Mouse (Mus musculus) heart, postnatal 0 days (tissue): ENCODE results near the gene Sufu. TPM values are rescaled to one million over a fixed set of nuclear protein-coding genes. Genes with fewer than 3 reads are reported as not detected.

Experiments
- ATAC-seq: fragments of 200-750 bp; cut with Nextera tagmentation; 2 replicates; pipeline ENCODE4 v1.8.0; 2017; ENCODE audit warnings: low read depth, moderate number of reproducible peaks, moderate library complexity; ENCODE audit not compliant: insufficient read depth
- DNase-seq: peaks from one replicate; pipeline ENCODE4 v3.0.0-alpha.2; 2016; ENCODE audit warnings: low spot score
- H3K27ac ChIP-seq: fragments of 300-500 bp; sonication (generic); 2 replicates; pipeline ENCODE4 v1.5.1; 2014; ENCODE audit warnings: low read depth, mild to moderate bottlenecking
- H3K27me3 ChIP-seq: fragments of 300-500 bp; sonication (generic); 2 replicates; pipeline ENCODE4 v1.6.1; 2014; ENCODE audit warnings: low read length, mixed read lengths; ENCODE audit not compliant: control insufficient read depth, insufficient read depth
- H3K36me3 ChIP-seq: fragments of 300-500 bp; sonication (generic); replicated peaks from 2 replicates; pipeline ENCODE4 v1.6.1; 2014; ENCODE audit warnings: low read length, mixed read lengths; ENCODE audit not compliant: control insufficient read depth, insufficient read depth
- H3K4me1 ChIP-seq: fragments of 300-500 bp; sonication (generic); 2 replicates; pipeline ENCODE4 v1.6.1; 2014; ENCODE audit warnings: antibody characterized with exemption; ENCODE audit not compliant: control insufficient read depth, insufficient read depth
- H3K4me2 ChIP-seq: fragments of 300-500 bp; sonication (generic); 2 replicates; pipeline ENCODE4 v1.6.1; 2014; ENCODE audit warnings: low read depth, mild to moderate bottlenecking, low read length, moderate library complexity
- H3K4me3 ChIP-seq: fragments of 300-500 bp; sonication (generic); 2 replicates; pipeline ENCODE4 v1.5.1; 2014; ENCODE audit warnings: low read depth, low read length
- H3K9ac ChIP-seq: fragments of 300-500 bp; sonication (generic); replicated peaks from 2 replicates; pipeline ENCODE4 v1.6.1; 2014; ENCODE audit warnings: low read depth, low read length, mixed read lengths
- H3K9me3 ChIP-seq: fragments of 300-500 bp; sonication (generic); replicated peaks from 2 replicates; pipeline ENCODE4 v1.6.1; 2016; ENCODE audit warnings: low read length; ENCODE audit not compliant: control insufficient read depth
- CTCF ChIP-seq: IDR thresholded peaks from 2 replicates; pipeline ENCODE4 v1.5.1; 2016; ENCODE audit warnings: antibody characterized with exemption, control low read depth, low read depth
- EP300 ChIP-seq: IDR thresholded peaks from 2 replicates; pipeline ENCODE4 v1.6.1; 2016; ENCODE audit warnings: antibody characterized with exemption, low read depth
- WGBS: fragments of 180-500 bp; shearing (Covaris S2); extraction: QIAGEN DNeasy Blood & Tissue Kit; methylation state at CpG from one replicate; pipeline ENCODE4 v1.1.7; 2014; 5-methylcytosine and 5-hydroxymethylcytosine counted together
- polyA plus RNA-seq: library from polyadenylated mRNA; unstranded; fragments of >200 nt; fragmentation: Nextera tagmentation; extraction: Ambion mirVana; gene quantifications from 2 replicates; pipeline ENCODE4 v1.2.1, GENCODE M21; 2015
- total RNA-seq: library from RNA; depleted of rRNA; stranded (reverse); fragments of >200 nt; gene quantifications from 2 replicates; pipeline ENCODE4 v1.2.3, GENCODE M21; 2014; ENCODE audit warnings: low replicate concordance

Sufu gene
- total and polyA plus RNA-seq, 2 experiments from 2014 or later = 9.2 to 11.0 TPM

DNA sequence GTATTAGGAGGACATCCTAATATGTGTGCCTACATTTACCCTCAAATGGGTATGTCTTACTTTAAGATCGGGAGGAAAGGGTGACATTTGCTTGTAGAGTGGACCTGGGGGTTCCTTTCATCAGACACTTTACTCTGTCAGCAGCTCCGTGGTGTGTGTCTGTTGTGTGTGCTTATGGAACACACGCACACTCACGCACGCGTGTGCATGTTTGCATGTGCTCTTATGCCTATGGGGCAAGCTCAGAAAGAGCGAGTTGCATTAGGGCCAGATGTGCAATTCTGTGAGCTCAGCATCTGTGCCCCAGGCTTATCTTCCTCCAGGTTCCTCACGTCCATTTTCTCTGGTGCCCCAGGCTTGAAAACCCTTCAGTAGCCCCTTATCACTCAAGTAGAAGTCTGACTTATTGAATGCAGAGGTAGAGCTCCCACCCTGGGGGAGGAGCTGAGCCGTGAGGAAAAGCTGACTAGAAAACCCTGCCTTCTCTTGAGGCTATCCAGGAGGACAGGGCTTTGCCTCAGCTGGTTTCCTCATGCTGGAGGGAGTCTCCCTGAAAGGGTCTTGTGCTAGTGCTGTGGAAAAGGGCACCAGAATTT is 108.2 kb downstream of the Sufu start:
- DNase-seq (no peak), ATAC-seq (no peak)
- Histone ChIP-seq H3K27me3 (no peaks in the 10 kb centered on the region), H3K4me2 (peak overlapping the region; percentile 85), H3K9ac (peak overlapping the region; percentile 99), H3K36me3 (peaks cover 32% of the 10 kb centered on the region), H3K9me3 (no peaks in the 10 kb centered on the region), H3K4me3 (peak overlapping the region; percentile 93), H3K27ac (peak overlapping the region; percentile 100), H3K4me1 (peaks cover 51% of the 10 kb centered on the region)
- TF ChIP-seq CTCF = no peak
- no peak for TF ChIP-seq EP300
- WGBS = 20% methylated on average over 9 of the region's 9 CpGs

DNA sequence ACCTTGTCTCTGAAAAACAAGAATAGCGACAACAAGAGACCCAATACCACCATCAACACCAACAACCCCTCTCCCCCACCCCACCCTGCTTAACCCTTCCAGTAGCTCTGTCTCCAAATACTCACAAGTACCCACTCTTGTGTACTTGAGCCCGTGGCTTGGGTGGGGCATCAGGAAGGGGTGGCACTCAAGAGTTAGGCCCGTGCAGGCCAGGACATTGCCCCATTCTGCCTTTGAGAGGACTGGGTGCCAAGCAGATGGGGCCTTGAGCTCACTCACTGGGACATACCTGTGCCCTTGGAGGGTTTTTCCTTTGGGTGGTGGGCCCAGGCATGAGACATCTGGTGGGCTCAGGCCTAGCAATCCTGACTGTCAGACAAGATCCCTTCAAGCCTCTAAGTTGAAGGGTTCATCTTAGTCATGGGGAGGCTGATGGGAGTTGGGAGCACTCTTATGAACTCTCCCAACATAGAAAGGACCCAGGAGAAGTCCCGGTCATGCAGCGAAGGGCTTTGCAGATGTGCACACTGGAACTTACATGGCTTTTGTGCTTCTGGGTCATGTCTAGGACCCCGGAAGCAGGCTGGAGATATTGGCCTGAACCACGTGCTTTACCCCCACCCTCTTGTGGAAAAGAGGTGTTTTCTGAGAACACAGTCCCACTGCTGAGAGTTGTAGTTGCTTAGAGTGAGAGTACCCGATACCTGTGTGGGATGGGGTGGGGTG is 109.1 kb downstream of the Sufu start:
- ATAC-seq = no peak
- peak overlapping the region; percentile 93 for H3K4me3 ChIP-seq
- H3K4me1 ChIP-seq = peaks cover 60% of the 10 kb centered on the region
- DNase-seq = no peak
- no peaks in the 10 kb centered on the region for H3K9me3 ChIP-seq
- H3K27ac ChIP-seq = peak overlapping the region; percentile 23; the same call in 1 of the 2 replicates
- 65% methylated on average over 8 of the region's 8 CpGs for WGBS
- peak overlapping the region; percentile 85 for H3K4me2 ChIP-seq
- H3K9ac ChIP-seq = peak overlapping the region; percentile 38; the same call in 1 of the 2 replicates
- TF ChIP-seq EP300 = no peak
- no peak for TF ChIP-seq CTCF
- H3K27me3 ChIP-seq = no peaks in the 10 kb centered on the region
- H3K36me3 ChIP-seq = peaks cover 39% of the 10 kb centered on the region

DNA sequence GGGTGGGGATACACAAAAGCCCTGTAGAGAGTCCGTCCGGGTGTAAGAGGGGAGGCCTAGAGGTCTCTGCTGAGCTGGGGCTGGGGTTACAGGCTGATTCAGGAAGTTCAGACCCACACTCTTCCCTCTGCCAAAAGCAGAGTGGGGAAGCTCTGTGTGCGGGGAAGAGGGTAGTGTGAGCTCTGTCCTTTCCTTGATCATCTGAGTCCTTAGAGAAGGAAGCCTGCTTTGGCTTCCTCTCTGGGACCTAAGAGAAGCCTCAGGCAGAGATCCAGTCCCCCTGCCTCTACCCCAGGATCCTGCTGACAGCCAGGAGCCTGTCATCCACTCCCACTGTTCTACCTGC is 109.6 kb downstream of the Sufu start:
- Histone ChIP-seq H3K9ac (peak overlapping the region; percentile 32; the same call in 1 of the 2 replicates), H3K36me3 (peaks cover 42% of the 10 kb centered on the region), H3K27me3 (no peaks in the 10 kb centered on the region), H3K9me3 (no peaks in the 10 kb centered on the region), H3K4me1 (peaks cover 65% of the 10 kb centered on the region), H3K4me3 (peak overlapping the region; percentile 9; the same call in 1 of the 2 replicates), H3K4me2 (peak overlapping the region; percentile 85), H3K27ac (0 out of 2 replicates have a peak overlapping the region, but pooled peaks have one; percentile 23)
- no peak for TF ChIP-seq EP300
- no peak for TF ChIP-seq CTCF
- 36% methylated on average over 3 of the region's 3 CpGs for WGBS
- DNase-seq = no peak
- ATAC-seq = no peak

DNA sequence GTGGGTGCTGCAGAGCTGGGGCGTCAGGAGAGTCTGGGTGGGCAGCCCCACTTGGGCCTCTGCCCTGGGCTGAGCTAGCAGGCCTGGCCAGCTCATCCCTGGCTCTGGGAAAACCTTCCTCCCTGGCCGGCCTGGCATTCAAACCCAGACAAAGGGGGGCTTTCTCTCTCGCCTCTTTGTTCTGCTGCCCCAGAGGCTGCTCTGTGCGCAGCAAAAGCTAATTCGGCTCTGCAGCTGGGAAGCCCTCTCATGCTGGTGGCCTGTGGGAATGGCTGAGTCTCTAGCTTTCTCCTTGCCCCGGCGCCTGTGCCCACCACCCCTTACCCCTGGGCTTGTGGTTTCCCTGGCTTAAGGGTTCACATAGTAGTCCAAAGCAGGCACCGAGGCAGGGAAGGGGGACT is 110.5 kb downstream of the Sufu start:
- H3K4me2 ChIP-seq = no peak overlapping the region
- no peak for ATAC-seq
- TF ChIP-seq CTCF (no peak), EP300 (no peak)

DNA sequence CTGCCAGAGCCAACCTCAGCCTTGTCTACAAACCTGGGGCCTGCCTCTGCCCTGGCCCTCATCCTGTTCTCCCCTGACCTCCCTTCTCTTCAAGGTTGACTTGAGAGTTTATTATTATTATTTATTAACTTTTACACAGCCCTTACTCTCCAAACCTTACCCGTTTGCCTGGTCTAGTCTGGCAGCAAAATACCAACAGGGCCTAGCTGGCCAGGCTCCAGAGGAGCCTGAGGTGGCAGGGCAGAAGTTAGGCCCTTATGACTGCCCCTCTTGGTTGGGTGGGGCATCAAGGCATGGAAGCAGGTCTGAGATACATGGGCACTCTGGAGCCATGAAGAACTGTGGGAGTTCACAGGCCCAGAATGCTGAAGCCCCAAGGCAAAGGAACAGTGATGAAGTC is 111.1 kb downstream of the Sufu start:
- DNase-seq (no peak), ATAC-seq (no peak)
- Histone ChIP-seq H3K4me3 (no peak overlapping the region), H3K36me3 (peaks cover 57% of the 10 kb centered on the region), H3K4me1 (peaks cover 66% of the 10 kb centered on the region), H3K9ac (no peak overlapping the region), H3K4me2 (no peak overlapping the region), H3K27ac (0 out of 2 replicates have a peak overlapping the region, but pooled peaks have one; percentile 2), H3K9me3 (no peaks in the 10 kb centered on the region), H3K27me3 (no peaks in the 10 kb centered on the region)
- TF ChIP-seq EP300 (no peak), CTCF (no peak)
- 31% methylated on average over 1 of the region's 1 CpGs for WGBS

More for the DNA sequence above, 110.5 kb downstream of the Sufu start:
- peak overlapping the region; percentile 37; the same call in 1 of the 2 replicates for H3K27ac ChIP-seq
- peaks cover 51% of the 10 kb centered on the region for H3K36me3 ChIP-seq
- DNase-seq = no peak
- H3K9ac ChIP-seq = peak overlapping the region; percentile 24; the same call in 1 of the 2 replicates
- WGBS = 73% methylated on average over 8 of the region's 8 CpGs
- H3K4me3 ChIP-seq = no peak overlapping the region
- H3K9me3 ChIP-seq = no peaks in the 10 kb centered on the region
- H3K27me3 ChIP-seq = no peaks in the 10 kb centered on the region
- peaks cover 66% of the 10 kb centered on the region for H3K4me1 ChIP-seq
